Comparison of ENCODE assay signal across 26 mouse cellular contexts in the genomic region with DNA sequence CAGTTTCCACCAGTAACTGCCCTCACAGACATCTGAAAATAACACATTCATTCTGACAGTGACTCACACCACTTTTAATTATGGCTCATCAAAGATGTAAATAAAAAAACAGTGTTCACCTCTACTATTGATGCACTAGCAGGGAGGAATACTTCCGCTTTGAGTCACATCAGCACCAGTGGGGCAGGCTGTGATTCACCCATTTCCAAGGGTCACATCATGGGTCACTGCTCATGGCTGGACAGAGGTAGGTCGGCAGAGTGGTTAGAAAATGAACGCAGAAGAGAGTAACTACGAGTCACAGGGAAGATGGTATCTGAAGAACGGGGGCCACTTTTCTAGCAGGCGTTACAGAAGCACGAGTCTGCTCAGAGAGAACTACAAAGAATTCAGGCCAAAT.
DNase-seq lines count a peak whose midpoint lies in the region; ATAC-seq and TF ChIP-seq lines count a peak whose summit lies in the region.
"Had no signal": no experiment of that assay in that cellular context is flagged by ENCODE, and none has a peak within 500 bp of the region (broad histone marks: within the 10 kb centered on the region; RNA-seq: fewer than 3 reads in every experiment).

No protein-coding gene starts in this region.

- ATAC-seq in heart, embryonic 11.5 days (replicated peaks; ENCODE audit: insufficient number of reproducible peaks, low FRiP score, low TSS enrichment) = no peak
- ATAC-seq in hindbrain, embryonic 11.5 days (ENCODE audit: low FRiP score) = no peak
- ATAC-seq: hindbrain, embryonic 16.5 days; lung, postnatal 0 days had no signal

- intact Hi-C loops in heart, postnatal 14 days (cut with DNase I) = no loop called here

- no peak for TF ChIP-seq CTCF in lung, adult 2 months (IDR thresholded peaks at IDR 0.05; ENCODE audit: insufficient read depth, low read length)

- 78% methylated on average over 7 of the region's 7 CpGs for WGBS in heart, embryonic 11.5 days (ENCODE audit: insufficient replicate concordance)
- WGBS in lung, adult 2 months = 63% methylated on average over 7 of the region's 7 CpGs
- WGBS in hindbrain, embryonic 11.5 days = 61% methylated on average over 7 of the region's 7 CpGs

- H3K9ac ChIP-seq in heart, embryonic 11.5 days (ENCODE audit: low read depth, low read length) = no peak overlapping the region
- H3K9ac ChIP-seq in hindbrain, embryonic 11.5 days (ENCODE audit: low read depth, low read length) = no peak overlapping the region
- H3K9ac ChIP-seq: embryonic facial prominence, embryonic 12.5 days; forebrain, embryonic 12.5 days; heart, embryonic 12.5 days; limb, embryonic 15.5 days; liver, embryonic 15.5 days had no signal

- H3K27me3 ChIP-seq in heart, embryonic 11.5 days (ENCODE audit: control insufficient read depth, insufficient read depth, low read length) = no peaks in the 10 kb centered on the region
- no peaks in the 10 kb centered on the region for H3K27me3 ChIP-seq in hindbrain, embryonic 11.5 days (ENCODE audit: control insufficient read depth, insufficient read depth, low read length)
- H3K27me3 ChIP-seq: embryonic facial prominence, embryonic 12.5 days; forebrain, embryonic 12.5 days; heart, embryonic 12.5 days; limb, embryonic 15.5 days; liver, embryonic 15.5 days had no signal

- no peaks in the 10 kb centered on the region for H3K9me3 ChIP-seq in heart, embryonic 11.5 days (replicated peaks; ENCODE audit: control insufficient read depth, low read length)
- H3K9me3 ChIP-seq in hindbrain, embryonic 11.5 days (ENCODE audit: control insufficient read depth, low read length) = no peaks in the 10 kb centered on the region
- H3K9me3 ChIP-seq: embryonic facial prominence, embryonic 12.5 days; forebrain, embryonic 12.5 days; limb, embryonic 15.5 days; liver, embryonic 15.5 days had no signal

- no peak for TF ChIP-seq POLR2A in lung, adult 2 months (IDR thresholded peaks at IDR 0.05; ENCODE audit: borderline replicate concordance, extremely low read depth, low read depth, low read length)

- no peak overlapping the region for H3K4me3 ChIP-seq in heart, embryonic 11.5 days (ENCODE audit: low read depth, low read length)
- H3K4me3 ChIP-seq in brown adipose tissue, adult 24 weeks (ENCODE audit: insufficient read depth, low read depth, low read length) = no peak overlapping the region
- H3K4me3 ChIP-seq in lung, adult 2 months (replicated peaks; ENCODE audit: extremely low read depth, low read depth, low read length) = no peak overlapping the region
- no peak overlapping the region for H3K4me3 ChIP-seq in hindbrain, embryonic 11.5 days (ENCODE audit: low read depth, low read length)
- H3K4me3 ChIP-seq: embryonic facial prominence, embryonic 12.5 days; erythroblast, embryonic 14.5 days; forebrain, embryonic 12.5 days; heart, embryonic 12.5 days; limb, embryonic 15.5 days; liver, embryonic 15.5 days had no signal

- no peaks in the 10 kb centered on the region; the same call in 1 of the 2 replicates for H3K4me1 ChIP-seq in heart, embryonic 11.5 days (ENCODE audit: control insufficient read depth, insufficient read depth, low read length)
- no peaks in the 10 kb centered on the region; the same call in 1 of the 2 replicates for H3K4me1 ChIP-seq in brown adipose tissue, adult 24 weeks (ENCODE audit: control insufficient read depth, insufficient read depth, insufficient read length, low read length)
- no peaks in the 10 kb centered on the region; the same call in 1 of the 2 replicates for H3K4me1 ChIP-seq in lung, adult 2 months (ENCODE audit: control insufficient read depth, insufficient read depth, low read length)
- no peaks in the 10 kb centered on the region for H3K4me1 ChIP-seq in hindbrain, embryonic 11.5 days (replicated peaks; ENCODE audit: control insufficient read depth, insufficient read depth, low read length)
- H3K4me1 ChIP-seq: embryonic facial prominence, embryonic 12.5 days; forebrain, embryonic 12.5 days; liver, embryonic 15.5 days had no signal

- no peak overlapping the region for H3K4me2 ChIP-seq in heart, embryonic 11.5 days
- H3K4me2 ChIP-seq in hindbrain, embryonic 11.5 days (replicated peaks; ENCODE audit: low read depth, low read length) = no peak overlapping the region
- H3K4me2 ChIP-seq: embryonic facial prominence, embryonic 12.5 days; forebrain, embryonic 12.5 days; heart, embryonic 12.5 days; limb, embryonic 15.5 days; liver, embryonic 15.5 days; midbrain, embryonic 11.5 days had no signal

- DNase-seq in heart, postnatal 14 days = no peak
- peak; percentile 37 for DNase-seq in 3134 (ENCODE audit: extremely low read depth, insufficient read length, low spot score)
- DNase-seq in CD4-positive helper T cell, adult 2 months (ENCODE audit: low read depth, low spot score) = peak; percentile 34
- no peak for DNase-seq in cerebellum, adult 11 months
- no peak for DNase-seq in lung, adult 2 months
- DNase-seq in hindbrain, embryonic 11.5 days (ENCODE audit: low spot score) = no peak
- DNase-seq: adrenal gland, postnatal 14 days; cerebellum, adult 18-20 months; cerebellum, postnatal 14 days; kidney, adult 11 months; left cerebral cortex, postnatal 4 days; thymus, adult 2 months; thymus, postnatal 4 days had no signal

- peak overlapping the region; percentile 22; the same call in 1 of the 2 replicates for H3K27ac ChIP-seq in heart, embryonic 11.5 days (ENCODE audit: low read depth, low read length)
- peak overlapping the region; percentile 15 for H3K27ac ChIP-seq in brown adipose tissue, adult 24 weeks (replicated peaks; ENCODE audit: low read depth, low read length)
- no peak overlapping the region for H3K27ac ChIP-seq in hindbrain, embryonic 11.5 days (ENCODE audit: low read depth, low read length)
- H3K27ac ChIP-seq: embryonic facial prominence, embryonic 12.5 days; forebrain, embryonic 12.5 days; kidney, postnatal 0 days; limb, embryonic 15.5 days; liver, embryonic 15.5 days; stomach, postnatal 0 days had no signal

- no peaks in the 10 kb centered on the region; the same call in 1 of the 2 replicates for H3K36me3 ChIP-seq in heart, embryonic 11.5 days (ENCODE audit: control insufficient read depth, insufficient read depth, low read length)
- H3K36me3 ChIP-seq in hindbrain, embryonic 11.5 days (ENCODE audit: control insufficient read depth, insufficient read depth, low read length) = no peaks in the 10 kb centered on the region
- H3K36me3 ChIP-seq: embryonic facial prominence, embryonic 12.5 days; forebrain, embryonic 12.5 days had no signal

Comparison
In these comparisons a context has a peak if more than half of its experiments do, and no peak if none do; other contexts are left out.
1. DNase-seq: peak in 3134 (single experiment) and CD4-positive helper T cell, adult 2 months (single experiment); none in heart, postnatal 14 days (0 of 2), cerebellum, adult 11 months (single experiment), lung, adult 2 months (single experiment) and hindbrain, embryonic 11.5 days (single experiment).